Mouse (Mus musculus) forelimb bud, embryonic 11.5 days (tissue): ENCODE measurements around the gene Cdt1.
A peak's percentile ranks its signal among the peaks of the same experiment; 100 is the strongest.

Experiments
- DNase-seq: peaks from one replicate; pipeline ENCODE4 v3.0.0-alpha.2; 2012; ENCODE audit warnings: low read depth, low spot score

The Cdt1 gene

GRCm38 (mm10) chr8:122567361-122568108 is at the start of gene Cdt1:
TSS of gene Cdt1 (plus strand) at chr8:122568015.
- DNase-seq: peak; percentile 97

GRCm38 (mm10) chr8:122520611-122521010 is 47.2 kb upstream of the Cdt1 start:
- no peak for DNase-seq

GRCm38 (mm10) chr8:122522796-122523651 is 44.8 kb upstream of the Cdt1 start:
- DNase-seq: no peak

- peak; percentile 53 for DNase-seq
Observed at GRCm38 (mm10) chr8:122523652-122524360, 44.0 kb upstream of the Cdt1 start.

GRCm38 (mm10) chr8:122524506-122524905 is 43.3 kb upstream of the Cdt1 start:
- DNase-seq: no peak

- DNase-seq: no peak
Observed at GRCm38 (mm10) chr8:122525004-122525403, 42.8 kb upstream of the Cdt1 start.

GRCm38 (mm10) chr8:122526084-122526483 is 41.7 kb upstream of the Cdt1 start:
- no peak for DNase-seq

GRCm38 (mm10) chr8:122526526-122527170 is 41.2 kb upstream of the Cdt1 start:
- DNase-seq: no peak

- DNase-seq: no peak
Observed at GRCm38 (mm10) chr8:122527937-122528336, 39.9 kb upstream of the Cdt1 start.

- no peak for DNase-seq
Observed at GRCm38 (mm10) chr8:122529159-122529558, 38.7 kb upstream of the Cdt1 start.

- no peak for DNase-seq
Observed at GRCm38 (mm10) chr8:122531312-122531711, 36.5 kb upstream of the Cdt1 start.

- no peak for DNase-seq
Observed at GRCm38 (mm10) chr8:122537033-122537432, 30.8 kb upstream of the Cdt1 start.

- no peak for DNase-seq
Observed at GRCm38 (mm10) chr8:122537812-122538211, 30.0 kb upstream of the Cdt1 start.

GRCm38 (mm10) chr8:122538310-122539076 is 29.3 kb upstream of the Cdt1 start:
- no peak for DNase-seq

GRCm38 (mm10) chr8:122544138-122544537 is 23.7 kb upstream of the Cdt1 start:
- no peak for DNase-seq

- no peak for DNase-seq
Observed at GRCm38 (mm10) chr8:122546066-122546755, 21.6 kb upstream of the Cdt1 start.

- DNase-seq: no peak
Observed at GRCm38 (mm10) chr8:122546811-122547453, 20.9 kb upstream of the Cdt1 start.

GRCm38 (mm10) chr8:122547815-122548214 is 20.0 kb upstream of the Cdt1 start:
- no peak for DNase-seq

GRCm38 (mm10) chr8:122548331-122548730 is 19.5 kb upstream of the Cdt1 start:
- no peak for DNase-seq
